Mouse (Mus musculus): ENCODE measurements around the gene Gm49355. TPM values are rescaled to one million over a fixed set of nuclear protein-coding genes. Genes with fewer than 3 reads are reported as not detected.

The Gm49355 gene
- 0.10 TPM for polyA plus RNA-seq (2014; fragmentation: Illumina TruSeq; extraction: RNeasy Lipid Tissue Mini Kit (QIAGEN cat#74804); ENCODE audit: insufficient read depth, low read depth, low replicate concordance)

DNA sequence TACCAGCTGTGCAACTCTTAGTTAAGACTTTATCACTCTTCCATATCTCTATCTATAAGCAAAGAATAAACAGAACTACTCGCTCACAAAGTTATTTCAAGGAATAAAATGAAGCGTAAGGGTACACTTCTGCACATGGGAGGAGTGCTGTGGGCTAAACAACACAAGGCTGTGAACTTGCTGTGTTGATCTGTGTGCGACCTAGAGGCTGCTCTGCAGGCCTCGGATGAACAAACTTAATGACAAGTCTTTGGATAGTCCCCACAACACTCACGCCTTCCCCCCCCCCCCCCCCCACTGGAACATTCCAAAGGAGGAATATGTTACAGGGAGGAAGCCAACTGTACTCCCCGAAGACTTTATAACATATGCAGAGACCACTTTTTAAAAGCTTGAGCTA lies at the start of gene Gm49355:
TSS of gene Gm49355 (plus strand) at position 336 of the 400 bp plus-strand sequence.

DNA sequence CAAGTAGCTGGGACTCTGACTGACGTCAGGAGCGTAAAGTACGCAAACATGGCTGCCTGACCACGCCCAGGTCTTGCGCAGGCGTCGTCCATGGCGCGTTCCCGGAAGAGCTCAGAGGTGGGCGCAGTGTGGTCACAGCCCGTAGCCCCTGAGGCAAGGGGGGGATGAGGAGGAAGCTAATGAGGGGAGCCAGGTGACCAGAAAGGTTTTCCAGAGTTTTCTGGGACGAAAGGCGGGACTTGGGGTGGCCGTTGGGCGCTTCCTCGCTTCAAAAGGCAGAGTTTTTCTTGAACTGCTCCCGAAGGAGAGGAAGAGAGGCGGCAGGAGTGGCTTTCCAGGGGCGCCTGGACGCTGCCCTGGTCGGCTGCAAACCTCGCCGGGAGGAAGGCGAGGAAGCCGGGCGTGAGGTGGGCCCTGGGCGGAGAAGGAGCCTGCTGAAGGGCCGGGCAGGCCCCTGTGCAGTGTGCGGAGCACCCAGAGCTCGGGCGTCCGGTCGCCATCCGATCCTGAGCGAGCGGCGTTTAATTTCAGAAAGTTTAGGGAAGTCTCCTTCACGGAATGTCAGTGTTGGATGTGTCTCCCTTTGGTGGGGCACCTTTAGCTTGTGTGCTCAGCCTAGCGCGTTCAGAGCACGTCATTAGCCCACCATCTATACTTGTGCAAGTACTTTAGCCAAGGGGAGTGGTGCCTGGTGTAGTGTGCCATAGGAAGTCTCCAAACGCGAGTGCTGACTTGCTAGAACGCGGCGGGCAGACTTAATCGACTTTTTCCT lies 551 bp downstream of the Gm49355 start, which contains the start of gene 3830406C13Rik:
TSS of gene 3830406C13Rik (plus strand) at position 33 of the 772 bp plus-strand sequence.

DNA sequence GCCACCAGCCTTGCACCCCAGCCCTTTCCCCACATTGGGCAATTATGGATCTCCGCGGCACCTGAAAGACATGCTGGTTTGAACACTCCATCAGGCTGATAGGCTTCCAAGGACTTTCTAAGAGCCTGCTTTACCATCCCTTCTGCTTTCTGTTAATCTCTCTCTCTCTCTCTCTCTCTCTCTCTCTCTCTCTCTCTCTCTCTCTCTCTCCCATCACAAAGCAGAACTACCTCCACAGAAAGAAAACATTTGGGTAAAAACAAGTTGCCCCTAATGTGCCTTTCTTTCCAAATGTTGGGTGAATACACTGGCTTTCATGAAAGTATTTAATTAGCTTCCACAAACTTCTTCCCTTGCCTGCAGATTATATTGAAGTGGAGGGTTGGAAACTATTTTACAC lies 64.3 kb downstream of the Gm49355 start, which contains the start of gene Fezf2:
TSS of gene Fezf2 (minus strand) at position 101 of the 400 bp plus-strand sequence.

Other genes starting within 250 kb of the Gm49355 start
- 24.6 TPM for gene 3830406C13Rik, start 197 bp downstream of the Gm49355 start, polyA plus RNA-seq (2014; fragmentation: Illumina TruSeq; extraction: RNeasy Lipid Tissue Mini Kit (QIAGEN cat#74804); ENCODE audit: insufficient read depth, low read depth, low replicate concordance)
- not detected for gene Fezf2, start 64.2 kb downstream of the Gm49355 start, polyA plus RNA-seq (2014; fragmentation: Illumina TruSeq; extraction: RNeasy Lipid Tissue Mini Kit (QIAGEN cat#74804); ENCODE audit: insufficient read depth, low read depth, low replicate concordance)